Mouse (Mus musculus): ENCODE results near the gene Eif4g1. TPM values are rescaled to one million over a fixed set of nuclear protein-coding genes. Genes with fewer than 3 reads are reported as not detected.

Gene Eif4g1
- polyA plus RNA-seq, 1 experiment from 2014 or later: 180 TPM

GRCm38 (mm10) chr16:20695622-20696323 is 27.7 kb downstream of the Eif4g1 start:
- Histone ChIP-seq H3K4me1 (ENCODE audit: control insufficient read depth, insufficient read depth, low read length) (peaks cover 7% of the 10 kb centered on the region), H3K36me3 (ENCODE audit: control insufficient read depth, insufficient read depth, low read length) (peaks cover 11% of the 10 kb centered on the region), H3K9ac (replicated peaks; ENCODE audit: low read depth, low read length) (0 out of 2 replicates have a peak overlapping the region, but pooled peaks have one; percentile 6), H3K4me2 (replicated peaks; ENCODE audit: low read depth, low read length) (peak overlapping the region; percentile 65), H3K9me3 (ENCODE audit: control insufficient read depth, low read depth, low read length) (no peaks in the 10 kb centered on the region), H3K27me3 (ENCODE audit: control insufficient read depth, insufficient read depth, low read length) (no peaks in the 10 kb centered on the region), H3K27ac (ENCODE audit: low read length) (no peak overlapping the region), H3K4me3 (ENCODE audit: low read depth, low read length) (peak overlapping the region; percentile 30)
- WGBS: 5% methylated on average over 46 of the region's 46 CpGs
- peak; percentile 82 for ATAC-seq (ENCODE audit: insufficient number of reproducible peaks, insufficient read depth, low FRiP score, low read depth)

- Histone ChIP-seq H3K27ac (ENCODE audit: low read length) (no peak overlapping the region), H3K4me3 (ENCODE audit: low read depth, low read length) (no peak overlapping the region), H3K4me1 (ENCODE audit: control insufficient read depth, insufficient read depth, low read length) (peaks cover 19% of the 10 kb centered on the region), H3K36me3 (ENCODE audit: control insufficient read depth, insufficient read depth, low read length) (peaks cover 9% of the 10 kb centered on the region; the same call in 1 of the 2 replicates), H3K9ac (replicated peaks; ENCODE audit: low read depth, low read length) (no peak overlapping the region), H3K27me3 (ENCODE audit: control insufficient read depth, insufficient read depth, low read length) (no peaks in the 10 kb centered on the region), H3K9me3 (ENCODE audit: control insufficient read depth, low read depth, low read length) (no peaks in the 10 kb centered on the region), H3K4me2 (replicated peaks; ENCODE audit: low read depth, low read length) (no peak overlapping the region)
- WGBS: 72% methylated on average over 5 of the region's 5 CpGs
- no peak for ATAC-seq (ENCODE audit: insufficient number of reproducible peaks, insufficient read depth, low FRiP score, low read depth)
Observed at GRCm38 (mm10) chr16:20699266-20699665, 31.2 kb downstream of the Eif4g1 start.

DNA sequence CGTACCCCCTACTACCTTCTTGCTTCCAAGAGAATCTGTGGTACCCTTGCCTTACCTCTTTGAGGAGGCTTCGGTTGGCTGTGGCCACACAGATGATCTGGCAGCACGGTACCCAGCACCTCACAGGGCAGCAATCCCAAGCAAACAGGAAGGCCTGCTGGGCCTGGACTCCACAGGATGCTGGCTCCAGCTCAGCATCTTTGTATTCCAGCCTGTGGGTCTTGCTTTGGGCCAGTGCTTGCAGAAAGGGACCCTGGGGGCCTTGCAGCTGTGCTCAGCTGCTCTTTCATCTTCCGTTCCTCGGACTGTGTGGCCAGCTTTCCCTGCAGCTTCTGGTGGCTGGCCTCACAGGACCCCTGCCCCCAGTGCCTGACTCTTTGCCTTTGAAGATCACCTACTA is 31.9 kb downstream of the Eif4g1 start:
- Histone ChIP-seq H3K4me2 (replicated peaks; ENCODE audit: low read depth, low read length) (no peak overlapping the region), H3K4me3 (ENCODE audit: low read depth, low read length) (no peak overlapping the region), H3K4me1 (ENCODE audit: control insufficient read depth, insufficient read depth, low read length) (peaks cover 19% of the 10 kb centered on the region), H3K9ac (replicated peaks; ENCODE audit: low read depth, low read length) (no peak overlapping the region), H3K36me3 (ENCODE audit: control insufficient read depth, insufficient read depth, low read length) (peaks cover 10% of the 10 kb centered on the region; the same call in 1 of the 2 replicates), H3K9me3 (ENCODE audit: control insufficient read depth, low read depth, low read length) (no peaks in the 10 kb centered on the region), H3K27ac (ENCODE audit: low read length) (no peak overlapping the region), H3K27me3 (ENCODE audit: control insufficient read depth, insufficient read depth, low read length) (no peaks in the 10 kb centered on the region)
- no peak for ATAC-seq (ENCODE audit: insufficient number of reproducible peaks, insufficient read depth, low FRiP score, low read depth)
- WGBS: 57% methylated on average over 5 of the region's 5 CpGs

GRCm38 (mm10) chr16:20701316-20701715 is 33.2 kb downstream of the Eif4g1 start:
- Histone ChIP-seq H3K27ac (ENCODE audit: low read length) (peak overlapping the region; percentile 63; the same call in 1 of the 2 replicates), H3K4me3 (ENCODE audit: low read depth, low read length) (no peak overlapping the region), H3K4me1 (ENCODE audit: control insufficient read depth, insufficient read depth, low read length) (peaks cover 16% of the 10 kb centered on the region), H3K4me2 (replicated peaks; ENCODE audit: low read depth, low read length) (no peak overlapping the region), H3K9me3 (ENCODE audit: control insufficient read depth, low read depth, low read length) (no peaks in the 10 kb centered on the region), H3K27me3 (ENCODE audit: control insufficient read depth, insufficient read depth, low read length) (no peaks in the 10 kb centered on the region), H3K9ac (replicated peaks; ENCODE audit: low read depth, low read length) (no peak overlapping the region), H3K36me3 (ENCODE audit: control insufficient read depth, insufficient read depth, low read length) (peaks cover 12% of the 10 kb centered on the region; the same call in 1 of the 2 replicates)
- 56% methylated on average over 7 of the region's 7 CpGs for WGBS
- no peak for ATAC-seq (ENCODE audit: insufficient number of reproducible peaks, insufficient read depth, low FRiP score, low read depth)

DNA sequence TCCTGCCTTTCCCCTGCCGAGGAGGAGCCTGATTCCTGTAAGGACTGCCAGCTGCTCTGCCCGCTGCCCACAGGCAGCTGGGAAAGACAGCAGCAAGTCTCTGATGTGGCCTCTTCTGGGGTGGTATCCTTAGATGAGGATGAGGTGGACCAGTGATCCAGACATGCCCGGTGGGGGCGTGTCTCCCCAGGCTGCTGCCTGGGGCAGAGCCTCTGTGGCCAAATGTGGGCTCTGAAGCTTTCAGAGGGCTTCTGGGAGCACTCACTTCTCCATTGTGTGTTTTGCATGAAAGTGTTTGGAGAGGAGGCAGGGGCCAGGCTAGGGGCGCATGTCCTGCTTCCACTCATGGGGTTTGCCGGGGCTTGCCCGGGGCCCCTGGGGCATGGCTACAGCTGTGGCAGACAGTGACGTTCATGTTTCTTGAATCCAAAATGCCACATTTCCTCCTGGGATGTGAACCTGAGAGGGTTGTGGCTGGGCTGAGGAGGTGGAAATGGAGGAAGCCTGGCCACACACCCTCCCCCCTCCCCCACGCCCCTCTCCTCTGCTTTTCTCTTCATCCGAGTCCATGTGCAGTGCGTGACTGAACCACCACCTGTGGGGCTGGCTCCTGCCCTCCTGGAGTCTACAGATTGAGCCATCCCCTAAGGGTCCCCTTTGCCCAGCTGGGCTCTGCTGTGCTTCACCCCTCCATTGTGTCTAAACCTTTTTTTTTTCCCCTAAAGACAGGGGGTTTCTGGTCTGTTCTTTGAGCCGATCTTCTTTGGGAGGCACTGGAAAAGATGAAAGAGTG is 33.8 kb downstream of the Eif4g1 start:
- 32% methylated on average over 12 of the region's 12 CpGs for WGBS
- peak; percentile 29; the same call in 1 of the 2 replicates for ATAC-seq (ENCODE audit: insufficient number of reproducible peaks, insufficient read depth, low FRiP score, low read depth)
- Histone ChIP-seq H3K4me2 (replicated peaks; ENCODE audit: low read depth, low read length) (no peak overlapping the region), H3K9ac (replicated peaks; ENCODE audit: low read depth, low read length) (no peak overlapping the region), H3K27me3 (ENCODE audit: control insufficient read depth, insufficient read depth, low read length) (no peaks in the 10 kb centered on the region), H3K27ac (ENCODE audit: low read length) (peak overlapping the region; percentile 63; the same call in 1 of the 2 replicates), H3K36me3 (ENCODE audit: control insufficient read depth, insufficient read depth, low read length) (peaks cover 12% of the 10 kb centered on the region; the same call in 1 of the 2 replicates), H3K4me3 (ENCODE audit: low read depth, low read length) (no peak overlapping the region), H3K9me3 (ENCODE audit: control insufficient read depth, low read depth, low read length) (no peaks in the 10 kb centered on the region), H3K4me1 (ENCODE audit: control insufficient read depth, insufficient read depth, low read length) (peaks cover 16% of the 10 kb centered on the region)

- H3K27me3 ChIP-seq (ENCODE audit: control insufficient read depth, insufficient read depth, low read length): no peaks in the 10 kb centered on the region
- WGBS: 12% methylated on average over 8 of the region's 8 CpGs
- peak; percentile 75; the same call in 1 of the 2 replicates for ATAC-seq (ENCODE audit: insufficient number of reproducible peaks, insufficient read depth, low FRiP score, low read depth)
- no peak overlapping the region for H3K4me3 ChIP-seq (ENCODE audit: low read depth, low read length)
- H3K36me3 ChIP-seq (ENCODE audit: control insufficient read depth, insufficient read depth, low read length): peaks cover 12% of the 10 kb centered on the region; the same call in 1 of the 2 replicates
- H3K4me2 ChIP-seq (replicated peaks; ENCODE audit: low read depth, low read length): no peak overlapping the region
- H3K4me1 ChIP-seq (ENCODE audit: control insufficient read depth, insufficient read depth, low read length): peaks cover 16% of the 10 kb centered on the region
- H3K27ac ChIP-seq (ENCODE audit: low read length): peak overlapping the region; percentile 63; the same call in 1 of the 2 replicates
- no peak overlapping the region for H3K9ac ChIP-seq (replicated peaks; ENCODE audit: low read depth, low read length)
- no peaks in the 10 kb centered on the region for H3K9me3 ChIP-seq (ENCODE audit: control insufficient read depth, low read depth, low read length)
Observed at GRCm38 (mm10) chr16:20702522-20702893, 34.4 kb downstream of the Eif4g1 start.

DNA sequence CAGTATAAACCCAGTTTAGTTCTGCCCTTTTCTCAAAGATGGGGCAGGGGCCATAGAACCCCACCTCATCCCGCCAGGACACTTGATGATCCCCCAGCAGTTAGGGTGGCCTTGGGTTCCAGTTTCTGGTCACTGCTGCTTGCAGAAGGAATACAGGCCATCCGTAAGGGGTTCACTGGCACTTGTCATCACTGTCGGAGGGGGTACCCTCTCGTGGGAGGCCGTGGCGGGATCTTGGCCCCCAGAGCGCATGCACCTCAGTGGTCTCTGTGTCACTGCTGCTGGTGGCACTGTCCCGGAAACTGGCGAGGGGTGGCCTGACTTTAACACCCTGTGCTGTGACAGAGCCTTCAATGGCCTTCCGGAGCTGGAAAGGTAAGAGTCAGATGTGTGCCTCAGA is 35.0 kb downstream of the Eif4g1 start:
- Histone ChIP-seq H3K36me3 (ENCODE audit: control insufficient read depth, insufficient read depth, low read length) (peaks cover 12% of the 10 kb centered on the region; the same call in 1 of the 2 replicates), H3K4me1 (ENCODE audit: control insufficient read depth, insufficient read depth, low read length) (peaks cover 16% of the 10 kb centered on the region), H3K27me3 (ENCODE audit: control insufficient read depth, insufficient read depth, low read length) (no peaks in the 10 kb centered on the region), H3K4me3 (ENCODE audit: low read depth, low read length) (no peak overlapping the region), H3K27ac (ENCODE audit: low read length) (no peak overlapping the region), H3K4me2 (replicated peaks; ENCODE audit: low read depth, low read length) (no peak overlapping the region), H3K9ac (replicated peaks; ENCODE audit: low read depth, low read length) (no peak overlapping the region), H3K9me3 (ENCODE audit: control insufficient read depth, low read depth, low read length) (no peaks in the 10 kb centered on the region)
- no peak for ATAC-seq (ENCODE audit: insufficient number of reproducible peaks, insufficient read depth, low FRiP score, low read depth)
- 92% methylated on average over 10 of the region's 10 CpGs for WGBS

DNA sequence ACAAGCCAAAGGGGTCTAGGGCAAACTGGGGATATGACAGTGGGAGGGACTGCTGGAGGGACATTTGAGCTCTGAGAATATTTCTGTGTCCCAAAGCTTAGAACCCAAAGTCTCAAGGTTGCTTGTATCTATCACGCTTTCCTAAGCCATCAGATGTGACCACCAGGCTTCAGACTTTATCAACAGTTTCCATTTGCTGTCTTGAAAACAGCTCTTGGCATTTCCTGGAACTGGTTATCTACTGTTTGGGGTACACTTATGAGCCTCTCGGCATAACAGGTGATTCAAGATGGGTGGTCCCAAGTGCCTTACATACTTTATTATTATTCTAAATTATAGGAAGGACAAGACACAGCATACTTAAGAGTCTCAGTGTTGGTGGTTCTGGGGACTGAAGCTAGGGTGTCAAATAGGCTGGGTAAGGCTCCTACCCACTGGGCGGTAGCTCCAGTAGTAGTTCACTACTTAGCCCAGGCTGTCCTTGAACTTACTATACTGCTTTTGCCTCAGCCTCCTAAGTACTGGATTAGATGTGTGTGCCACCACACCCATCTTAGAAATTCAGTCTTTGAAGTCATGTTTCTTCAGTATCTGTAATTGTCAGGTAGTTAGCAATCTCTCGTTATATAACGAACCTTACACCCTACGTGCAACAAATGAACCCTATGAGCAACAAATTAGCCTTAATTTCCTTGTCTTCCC is 35.7 kb downstream of the Eif4g1 start:
- H3K4me3 ChIP-seq (ENCODE audit: low read depth, low read length): no peak overlapping the region
- peaks cover 12% of the 10 kb centered on the region; the same call in 1 of the 2 replicates for H3K36me3 ChIP-seq (ENCODE audit: control insufficient read depth, insufficient read depth, low read length)
- ATAC-seq (ENCODE audit: insufficient number of reproducible peaks, insufficient read depth, low FRiP score, low read depth): no peak
- peaks cover 16% of the 10 kb centered on the region for H3K4me1 ChIP-seq (ENCODE audit: control insufficient read depth, insufficient read depth, low read length)
- H3K27me3 ChIP-seq (ENCODE audit: control insufficient read depth, insufficient read depth, low read length): no peaks in the 10 kb centered on the region
- no peaks in the 10 kb centered on the region for H3K9me3 ChIP-seq (ENCODE audit: control insufficient read depth, low read depth, low read length)
- H3K9ac ChIP-seq (replicated peaks; ENCODE audit: low read depth, low read length): no peak overlapping the region
- WGBS: 88% methylated on average over 6 of the region's 6 CpGs
- no peak overlapping the region for H3K4me2 ChIP-seq (replicated peaks; ENCODE audit: low read depth, low read length)
- no peak overlapping the region for H3K27ac ChIP-seq (ENCODE audit: low read length)

Measured in stomach, embryonic 14.5 days (tissue).